Mouse (Mus musculus) layer of hippocampus, adult 18-20 months (tissue): Measurements from ENCODE around the gene Nrap. TPM values are rescaled to one million over a fixed set of nuclear protein-coding genes. Genes with fewer than 3 reads are reported as not detected.
A peak's percentile ranks its signal among the peaks of the same experiment; 100 is the strongest.
"Not testable (repeated sequence)": the region's sequence is repeated elsewhere in the genome, so short reads cannot be mapped to it uniquely, and the experiment has no call there.

Source experiments
- DNase-seq, 2 experiments: peaks; one replicate each; pipeline ENCODE4 v3.0.0; 2022; ENCODE audit warnings: low spot score in 2 of 2
- long read RNA-seq: library from polyadenylated mRNA; stranded (forward); transcript quantifications from one replicate; pipeline ENCODE4 v2.0.0, GENCODE M21; 2021
- total RNA-seq, 2 experiments: library from RNA; stranded (reverse); gene quantifications; 2 replicates each; pipeline ENCODE4 v1.2.3; 2021

Nrap gene
- under 1 TPM; 0.23 to 0.35 TPM for total RNA-seq
- long read RNA-seq = 0 reads

DNA sequence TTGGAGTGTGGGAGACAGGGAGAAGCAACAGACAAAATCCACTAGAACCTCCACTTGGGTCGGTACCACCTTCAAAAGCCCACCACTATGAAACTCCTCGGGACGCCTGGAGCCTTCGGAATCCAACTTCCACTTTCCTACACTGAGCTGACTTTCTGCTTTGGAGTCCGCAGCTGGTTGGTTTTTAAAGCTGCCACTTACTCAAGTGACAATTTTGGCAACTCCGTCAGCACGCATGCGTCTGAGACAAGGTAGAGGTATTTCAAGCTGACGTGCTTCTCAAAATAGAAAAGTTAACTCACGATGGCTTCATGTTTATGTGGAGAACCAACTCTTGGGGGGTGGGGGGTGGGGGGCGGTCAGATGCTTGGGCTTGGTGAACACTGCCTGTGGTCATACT, at the start of gene Nrap:
Nrap (minus strand) TSS at position 159 of the 400 bp plus-strand sequence.
- DNase-seq = no peak

DNA sequence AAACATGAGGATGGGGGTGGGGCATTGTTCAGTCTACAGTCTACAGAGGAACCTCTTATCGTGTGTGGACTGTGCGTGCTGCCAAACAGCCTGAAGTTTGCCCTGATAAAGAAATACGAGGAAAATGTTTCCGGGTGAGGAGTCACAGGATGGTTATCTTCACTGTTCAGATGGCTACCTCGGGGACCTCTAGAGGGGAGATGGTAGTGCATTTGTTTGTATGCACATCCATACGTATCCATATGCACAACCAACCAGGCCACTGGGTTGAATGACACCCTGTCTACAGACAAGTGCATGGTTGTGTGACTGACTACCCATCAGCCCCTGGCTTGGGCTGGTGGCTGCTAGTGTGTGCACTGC, 49.2 kb upstream of the Nrap start:
- no peak for DNase-seq

DNA sequence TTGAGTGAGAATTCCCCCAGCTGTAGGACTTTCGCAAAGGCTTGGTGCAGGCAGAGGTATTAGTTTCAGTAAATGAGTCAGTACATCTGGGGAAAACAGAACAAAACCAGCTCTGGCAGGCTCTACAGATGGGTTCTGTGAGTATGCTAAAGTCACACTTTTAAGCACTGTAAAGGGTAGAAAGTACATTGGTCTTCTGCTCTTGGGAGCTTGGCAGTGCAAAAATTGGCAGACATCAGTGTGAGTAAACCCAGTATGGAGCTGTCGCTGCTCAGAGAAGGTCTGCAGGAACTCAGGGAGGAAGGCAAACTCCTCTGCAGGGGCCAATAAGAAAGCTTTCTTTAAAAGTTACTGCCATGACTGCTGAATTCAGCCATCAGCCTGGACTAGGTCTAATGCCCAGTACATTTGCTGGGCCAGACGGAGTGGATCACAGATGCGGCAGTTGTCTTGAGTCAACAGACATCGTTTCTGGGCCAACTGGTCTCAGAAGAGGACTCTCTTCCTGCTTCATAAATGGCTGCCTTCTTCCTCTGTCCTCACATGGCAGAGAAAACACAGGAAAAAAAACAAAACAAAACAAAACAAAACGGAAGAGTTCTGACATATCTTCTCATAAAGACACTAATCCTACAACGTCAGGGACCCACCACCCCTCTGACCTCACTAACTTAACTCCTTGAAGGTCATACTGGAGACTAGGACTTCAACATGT, 48.7 kb upstream of the Nrap start:
- DNase-seq = peak in 1 of 2 experiments; percentile 13

DNA sequence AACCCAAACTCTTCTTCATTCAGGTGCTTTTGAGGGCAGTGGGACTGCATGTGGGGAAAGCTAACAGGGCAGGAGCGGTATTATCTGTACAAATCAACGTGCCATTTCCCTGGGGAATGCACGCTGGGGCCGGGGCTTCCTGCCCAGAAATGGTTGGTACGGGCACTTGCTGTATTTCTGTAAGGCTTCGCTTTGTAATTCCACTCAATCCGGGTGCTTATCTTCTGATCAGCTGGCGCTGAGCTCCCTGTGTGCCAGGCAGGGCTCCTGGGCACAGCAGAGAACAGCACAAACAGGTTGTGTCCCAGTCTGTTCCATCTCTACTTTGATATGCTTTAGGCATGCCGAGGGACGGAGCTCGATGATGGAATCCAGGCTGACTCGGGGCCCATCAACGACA, 46.5 kb upstream of the Nrap start:
- DNase-seq = peak in 1 of 2 experiments; percentile 64

DNA sequence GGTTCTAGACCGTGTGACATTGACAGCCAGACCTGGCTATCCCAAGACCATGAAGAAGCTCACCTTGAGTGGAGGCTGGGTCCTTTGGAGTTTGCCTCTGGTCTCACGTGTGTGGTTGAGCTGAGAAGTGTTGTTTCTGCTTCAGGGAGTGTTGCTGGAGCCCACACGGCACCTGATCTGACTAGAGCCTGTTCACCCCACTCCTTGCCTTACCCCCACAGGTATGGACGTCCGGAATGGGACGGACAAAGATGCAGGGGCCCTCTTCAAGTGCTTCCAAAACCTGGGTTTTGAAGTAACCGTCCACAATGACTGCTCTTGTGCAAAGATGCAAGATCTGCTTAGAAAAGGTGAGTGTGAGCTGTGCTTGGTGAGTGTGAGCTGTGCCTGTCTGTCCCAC, 43.7 kb upstream of the Nrap start:
- DNase-seq = no peak

DNA sequence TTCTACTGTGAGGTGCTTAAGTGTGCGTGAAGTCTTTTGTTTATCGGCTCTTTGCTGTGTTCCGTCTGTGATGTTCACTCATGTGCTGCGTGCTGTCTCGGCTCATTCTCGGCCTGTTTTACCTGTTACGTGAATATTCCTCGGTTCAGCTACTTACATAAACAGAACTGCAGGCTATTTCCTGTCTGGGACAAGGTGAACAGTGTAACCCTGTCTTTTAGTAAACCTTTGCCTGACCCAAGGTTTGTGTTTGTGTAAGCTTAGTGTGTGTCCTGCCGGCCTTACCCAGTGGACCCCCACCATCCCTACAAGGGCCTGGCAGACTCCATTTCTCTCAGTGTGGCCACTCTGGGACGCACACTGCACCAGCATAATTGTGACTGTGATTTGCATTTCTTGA, 42.9 kb upstream of the Nrap start:
- no peak for DNase-seq

DNA sequence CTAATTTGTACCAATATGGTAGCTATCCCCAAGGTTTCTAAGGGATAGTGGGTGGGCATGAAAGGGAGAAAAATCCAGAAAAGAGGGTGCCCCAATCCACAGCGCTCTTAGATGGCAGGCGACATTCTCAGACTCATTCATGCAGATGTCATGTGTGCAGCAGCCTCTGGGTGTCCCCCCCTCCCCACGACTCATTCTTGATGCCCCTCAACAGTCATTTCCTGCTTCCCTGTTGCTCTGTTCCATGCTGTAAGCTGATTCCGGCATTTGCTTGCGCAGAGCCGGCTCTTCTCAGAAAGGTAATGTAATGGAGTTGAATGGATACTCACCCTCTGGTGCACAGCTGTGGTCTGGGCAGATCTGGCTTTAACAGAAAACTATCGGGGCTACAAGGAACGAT, 40.5 kb upstream of the Nrap start:
- no peak for DNase-seq

DNA sequence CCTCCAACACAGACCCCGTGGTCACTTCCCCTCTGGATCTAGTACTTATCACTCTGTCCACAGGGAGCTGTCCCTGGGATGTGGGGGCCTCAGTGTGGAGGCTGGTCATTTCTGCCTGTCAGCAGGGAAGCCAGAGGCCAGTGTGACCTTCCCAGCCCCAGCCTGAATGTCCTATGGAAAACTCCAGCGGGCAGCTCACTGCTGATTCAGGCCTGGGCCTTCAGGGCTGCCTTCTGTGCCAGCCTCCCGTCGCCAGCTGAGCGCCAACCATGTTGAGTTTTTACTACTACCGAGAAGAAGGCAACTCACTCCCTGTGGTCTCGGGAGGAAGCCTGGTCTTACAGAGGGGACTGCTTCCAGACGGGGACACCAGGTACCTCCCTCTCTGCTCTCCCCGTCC, 35.7 kb upstream of the Nrap start:
- DNase-seq = no peak

DNA sequence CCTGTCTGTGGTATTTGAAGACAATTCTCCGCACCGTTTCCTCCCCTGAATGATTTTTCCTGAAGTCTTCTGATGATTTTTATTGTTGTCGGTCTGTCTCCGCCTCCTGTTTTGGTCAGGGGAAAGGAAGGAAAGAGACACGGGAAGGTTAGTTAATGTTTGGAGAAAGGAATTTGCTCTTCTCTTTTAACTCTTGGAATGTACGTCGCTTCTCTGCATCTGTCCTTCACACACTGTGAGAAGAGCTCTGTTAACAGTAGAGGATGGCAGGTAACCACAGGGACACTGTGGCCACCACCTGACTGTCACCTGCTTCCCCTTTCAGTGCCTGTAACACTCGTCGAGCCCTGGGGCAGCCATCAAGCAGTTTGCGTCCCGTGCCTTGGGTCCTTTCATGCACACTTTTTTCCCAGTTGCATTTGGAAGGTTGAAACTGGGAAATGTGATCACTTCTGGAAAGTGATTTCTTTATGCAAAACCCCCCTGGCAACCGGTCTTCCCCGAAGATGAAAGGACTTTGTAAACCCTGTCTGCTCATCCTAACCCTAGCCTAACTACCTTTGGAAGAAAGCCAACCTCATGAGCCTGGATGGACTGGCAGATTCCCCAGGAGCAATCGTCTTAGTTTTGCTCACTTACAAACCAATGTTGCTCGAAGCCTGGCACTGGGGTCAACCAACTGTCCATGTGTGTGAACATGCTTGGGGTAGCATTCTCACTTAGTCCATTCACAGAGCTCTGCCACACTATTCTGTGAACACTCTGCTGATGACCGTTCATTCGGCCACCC, 35.0 kb upstream of the Nrap start:
- no peak for DNase-seq

DNA sequence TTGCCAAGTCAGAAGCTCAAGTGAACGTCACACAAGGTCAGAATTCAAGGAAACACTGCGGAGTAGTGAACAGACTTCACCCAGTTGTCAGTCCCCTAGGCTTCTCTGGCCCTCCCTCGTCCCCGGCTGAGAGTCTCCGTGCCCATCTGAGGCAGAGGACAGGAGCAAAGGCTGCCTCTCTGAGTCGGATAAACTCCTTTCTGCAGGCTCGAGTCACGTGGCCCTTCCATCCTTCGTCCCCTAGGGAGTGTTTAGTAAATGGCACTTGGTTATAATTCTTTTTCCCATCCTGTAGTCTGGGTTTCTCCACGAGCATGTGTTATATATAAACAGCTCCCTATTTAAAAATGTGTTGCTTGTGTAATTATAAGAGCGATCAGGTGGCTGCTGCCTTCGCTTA, 33.5 kb upstream of the Nrap start:
- DNase-seq = no peak

DNA sequence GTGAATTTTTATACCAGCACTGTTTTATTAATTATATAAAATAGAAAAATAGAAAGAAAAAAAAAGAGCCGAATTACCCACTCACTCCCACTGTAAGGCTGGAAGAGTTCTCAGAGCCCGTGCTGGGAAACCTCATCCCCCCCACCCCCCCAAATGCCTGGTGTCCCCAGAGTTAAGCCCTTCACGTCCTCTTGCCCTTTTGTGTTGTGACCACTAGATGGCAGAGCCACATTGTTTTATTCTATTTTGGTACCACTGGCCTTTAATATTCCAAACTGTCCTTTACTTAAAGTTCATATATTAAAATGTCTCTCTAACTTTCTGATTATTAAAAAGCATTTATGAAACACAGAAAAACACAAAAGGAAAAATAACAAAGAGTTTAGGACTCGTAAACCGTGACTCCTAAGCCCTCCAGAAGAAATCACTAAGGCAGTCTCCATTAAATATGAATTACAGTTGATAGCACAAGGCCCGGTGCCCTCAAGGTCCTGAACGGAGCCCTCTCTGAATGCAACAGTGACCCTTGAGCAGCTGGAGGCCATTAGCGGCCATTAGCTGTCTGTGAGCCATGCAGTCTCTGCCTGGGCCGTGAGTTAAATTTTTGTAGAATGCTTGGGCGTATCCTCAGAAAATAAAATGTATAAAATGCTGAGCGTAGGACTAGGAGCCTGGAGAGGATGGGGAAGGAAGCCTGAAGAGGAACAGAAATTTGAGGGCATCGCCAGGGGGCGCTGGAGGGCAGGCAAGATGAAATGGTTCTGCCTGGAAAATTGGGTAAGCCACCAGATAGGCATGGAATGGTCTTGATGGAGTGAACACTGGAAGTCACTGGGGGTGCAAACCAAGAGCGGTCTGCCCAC, 32.9 kb upstream of the Nrap start:
- DNase-seq = peak; percentile 86 to 97

DNA sequence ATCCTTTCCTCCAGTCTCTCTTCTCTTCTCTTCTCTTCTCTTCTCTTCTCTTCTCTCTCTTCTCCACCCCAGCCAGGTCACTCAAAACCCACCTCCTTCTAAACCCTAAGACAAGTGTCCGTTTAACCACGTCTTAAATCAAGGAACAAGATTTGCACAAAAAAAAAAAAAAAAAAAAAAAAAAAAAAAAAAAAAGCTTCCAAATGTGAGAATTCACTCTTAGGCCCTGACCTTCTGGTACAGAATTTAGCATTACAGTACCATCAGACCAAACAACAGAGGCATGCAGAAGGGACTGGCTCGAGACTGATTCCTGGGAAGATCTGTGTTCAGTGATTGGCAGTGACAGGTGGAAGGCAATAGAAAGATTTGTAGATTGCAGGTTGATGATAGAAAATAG, 30.5 kb upstream of the Nrap start:
- DNase-seq = no peak

DNA sequence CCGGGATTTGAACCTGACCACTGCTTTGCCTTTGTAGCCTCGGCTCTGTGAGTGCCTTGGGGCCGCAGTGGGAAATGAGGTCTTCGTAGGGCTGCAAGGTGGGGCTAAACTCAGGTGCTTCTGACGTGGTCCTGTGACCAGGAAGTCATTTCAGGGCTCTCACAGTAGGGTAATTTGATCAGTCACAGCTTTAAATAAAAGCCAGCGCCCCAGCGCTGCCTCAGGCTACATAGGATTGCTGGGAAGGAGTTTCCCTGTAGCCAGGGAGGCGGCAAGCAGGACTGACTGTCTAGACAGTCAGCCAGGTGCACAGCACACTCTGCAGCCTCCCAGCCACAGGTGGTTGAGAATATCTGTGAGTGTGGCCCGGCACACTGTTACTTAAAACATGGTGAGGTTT, 29.6 kb upstream of the Nrap start:
- no peak for DNase-seq

DNA sequence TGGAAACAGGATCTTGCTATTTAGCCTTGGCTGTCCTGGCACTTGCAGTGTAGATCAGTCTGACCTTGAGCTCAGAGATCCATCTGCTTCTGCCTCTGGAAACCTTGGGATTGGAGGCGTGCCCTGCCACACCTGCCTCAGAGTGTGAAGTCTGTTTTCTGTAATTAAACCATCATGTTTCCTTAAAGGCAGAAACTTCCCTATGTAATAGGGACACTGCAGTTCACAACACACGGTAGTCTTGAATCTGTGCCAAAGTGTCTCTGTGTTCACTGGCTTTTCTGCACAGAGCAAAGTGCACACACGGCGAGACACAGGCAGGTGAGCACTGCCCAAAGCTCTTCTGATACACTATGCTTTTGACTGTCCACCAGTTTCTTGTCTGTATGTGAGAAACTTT, 28.6 kb upstream of the Nrap start:
- no peak for DNase-seq

DNA sequence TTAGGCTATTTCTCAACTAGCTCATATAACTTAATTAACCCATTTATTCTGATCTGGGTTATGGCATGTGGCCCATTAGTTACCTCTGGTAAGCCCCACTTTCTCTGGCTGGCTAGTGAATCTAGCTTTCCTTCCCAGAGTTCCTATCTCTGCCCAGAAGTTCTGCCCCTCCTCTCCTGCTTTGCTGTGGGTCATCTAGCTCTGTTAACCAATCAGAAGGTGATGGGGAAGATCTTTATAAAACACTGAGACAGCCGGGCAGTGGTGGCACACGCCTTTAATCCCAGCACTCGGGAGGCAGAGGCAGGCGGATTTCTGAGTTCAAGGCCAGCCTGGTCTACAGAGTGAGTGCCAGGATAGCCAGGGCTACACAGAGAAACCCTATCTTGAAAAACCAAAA, 20.0 kb upstream of the Nrap start:
- not testable (repeated sequence) for DNase-seq

DNA sequence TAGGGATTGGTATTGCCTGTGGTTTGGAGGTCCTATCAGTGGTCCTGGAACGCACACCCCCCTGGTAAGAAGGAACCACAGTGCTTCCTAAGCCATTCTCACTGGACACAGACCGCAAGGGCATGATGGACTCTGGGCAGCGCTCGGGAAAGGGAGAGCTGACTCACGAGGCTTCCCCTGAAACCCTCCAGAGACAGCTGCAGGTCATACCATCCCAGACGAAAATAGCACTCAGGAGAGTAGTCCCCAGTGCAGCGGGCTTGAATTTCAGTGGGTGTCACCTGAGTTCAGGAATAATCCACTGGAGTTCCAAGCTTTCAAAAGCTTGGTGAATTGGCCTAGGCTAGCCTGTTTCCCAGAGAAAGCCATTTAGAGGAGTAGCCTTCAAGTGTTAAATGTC, 16.7 kb upstream of the Nrap start:
- DNase-seq = no peak

DNA sequence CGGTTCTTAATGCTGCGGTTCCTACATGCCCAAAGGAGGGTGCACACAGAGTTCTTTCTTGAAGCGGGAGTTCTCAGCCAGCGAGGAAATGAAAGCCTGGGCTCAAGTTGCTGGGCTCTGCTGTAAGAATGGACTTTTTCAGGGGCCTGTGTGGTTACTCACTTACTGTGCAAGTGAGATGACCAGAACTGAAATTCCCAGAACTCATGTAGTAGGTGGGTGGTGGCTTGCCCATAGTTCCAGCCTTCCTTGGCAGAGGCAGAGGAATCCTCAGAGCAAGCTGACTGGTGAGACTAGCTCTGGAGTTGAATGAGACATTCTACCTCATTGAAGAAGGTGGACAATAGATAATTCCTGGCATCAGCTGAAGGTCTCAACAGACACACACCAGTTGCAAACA, 16.0 kb upstream of the Nrap start:
- DNase-seq = no peak

DNA sequence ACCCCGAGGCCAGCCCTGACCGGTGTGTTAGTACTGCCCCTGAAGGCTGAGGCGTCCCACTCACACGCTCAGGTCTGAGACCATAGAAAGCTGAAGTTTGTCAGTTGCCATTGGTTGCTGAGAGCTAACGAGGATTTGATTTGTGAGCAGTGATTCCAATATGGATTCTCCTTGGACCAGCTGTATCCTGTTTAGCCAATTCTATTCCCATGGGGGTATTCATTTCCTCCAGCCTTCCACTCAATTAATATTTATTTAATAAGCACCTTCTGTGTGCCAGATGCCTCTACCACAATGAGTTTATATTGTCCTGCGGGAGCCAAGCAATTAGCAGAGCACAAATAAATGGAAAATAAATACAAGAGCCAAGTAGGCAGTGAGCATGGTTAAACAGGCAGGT, 12.0 kb upstream of the Nrap start:
- no peak for DNase-seq

DNA sequence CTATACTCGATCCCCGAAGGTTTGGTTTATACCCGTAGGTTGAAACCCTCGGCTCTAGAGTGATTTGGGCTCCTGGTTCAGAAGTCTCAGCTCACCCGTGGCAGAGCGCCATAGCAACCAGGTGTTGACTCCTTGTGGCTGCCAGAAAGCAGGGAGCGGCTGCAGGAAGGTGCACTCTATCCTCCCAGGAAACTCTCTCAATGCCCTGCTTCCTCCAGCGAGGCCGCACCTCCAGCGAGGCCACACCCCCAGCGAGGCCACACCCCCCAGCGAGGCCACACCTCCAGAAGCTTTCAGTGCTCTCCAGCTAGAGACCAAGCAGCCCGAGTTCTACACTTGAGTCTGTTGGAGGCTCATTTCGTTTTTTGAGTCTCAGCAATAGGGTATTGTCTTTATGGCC, 10.4 kb upstream of the Nrap start:
- no peak for DNase-seq

DNA sequence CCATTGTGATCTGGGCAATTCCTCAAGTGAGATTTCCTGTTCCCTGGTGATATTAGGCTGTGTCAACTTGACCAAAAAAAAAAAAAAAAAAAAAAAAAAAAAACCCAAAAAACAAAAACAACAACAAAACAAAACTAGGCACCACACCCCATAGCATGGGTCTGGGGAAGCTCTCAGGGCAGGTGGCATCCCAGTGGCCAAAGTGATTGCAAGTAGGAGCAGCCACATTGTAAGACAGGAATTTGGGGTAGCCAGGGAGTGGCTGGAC, 8.6 kb upstream of the Nrap start:
- no peak for DNase-seq

DNA sequence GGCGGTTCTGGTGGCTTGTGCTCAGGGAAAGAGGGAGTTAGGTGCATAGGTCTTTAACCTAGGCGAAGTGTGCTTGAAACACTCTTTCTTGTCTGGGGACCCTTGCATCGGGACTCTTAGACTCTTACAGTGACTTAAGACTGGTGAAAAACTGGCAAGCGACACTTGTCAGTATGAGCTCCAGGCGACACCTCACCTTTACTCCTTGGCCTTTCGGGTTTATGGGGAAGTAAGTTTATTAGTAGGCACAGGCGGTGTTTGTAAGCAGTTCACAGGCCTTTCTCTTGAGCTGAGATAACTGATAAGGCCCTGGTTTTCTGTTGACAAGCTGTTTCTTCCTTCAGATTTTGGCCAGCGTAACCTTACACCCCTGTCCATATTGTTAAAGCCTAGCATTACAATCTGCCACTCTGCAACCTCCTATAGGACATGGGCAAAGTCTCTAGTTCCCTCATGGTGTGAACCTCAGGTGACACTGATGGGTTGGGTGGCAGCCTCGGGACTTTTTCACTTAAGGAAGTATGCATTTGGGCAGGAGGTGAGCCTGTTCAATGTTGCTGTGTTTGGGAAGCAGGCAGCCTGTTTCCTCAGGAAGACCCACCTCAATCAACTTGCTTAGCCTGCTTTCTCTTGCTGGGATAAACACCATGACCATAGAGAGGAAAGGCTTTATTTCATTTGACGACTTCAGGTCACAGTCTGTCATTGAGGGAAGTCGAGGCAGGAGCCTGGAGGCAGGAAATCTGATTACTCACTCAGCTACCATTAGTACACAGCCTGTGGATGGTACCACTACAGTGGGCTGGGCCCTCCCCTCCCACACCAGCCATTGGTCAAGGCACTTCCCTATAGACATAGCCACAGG, 8.1 kb upstream of the Nrap start:
- DNase-seq = no peak
